ENCODE assay signal across 23 mouse cellular contexts in genomic region chr9:58289090-58289489, GRCm38 (mm10). TPM values are rescaled to one million over a fixed set of nuclear protein-coding genes. Genes with fewer than 3 reads are reported as not detected.
DNase-seq lines count a peak whose midpoint lies in the region; ATAC-seq and TF ChIP-seq lines count a peak whose summit lies in the region.
"Had no signal": no experiment of that assay in that cellular context is flagged by ENCODE, and none has a peak within 500 bp of the region (broad histone marks: within the 10 kb centered on the region; RNA-seq: fewer than 3 reads in every experiment).

No protein-coding gene starts in this region.

- TF ChIP-seq CTCF in gastrocnemius, adult 2 months (IDR thresholded peaks at IDR 0.05), result no peak
- no peak for TF ChIP-seq CTCF in bone marrow, adult 2 months (IDR thresholded peaks at IDR 0.05; ENCODE audit: control insufficient read depth, insufficient read depth, low read length)

- ATAC-seq in kidney, embryonic 14.5 days (ENCODE audit: low FRiP score, low TSS enrichment), result no peak
- ATAC-seq in hindbrain, embryonic 16.5 days, result no peak
- ATAC-seq: CD4-positive, CD25-positive, alpha-beta regulatory T cell, adult 4 months; forebrain, embryonic 14.5 days; hindbrain, postnatal 0 days had no signal

- intact Hi-C loops in gastrocnemius, adult 2 months (cut with DNase I), result no loop called here

- no peaks in the 10 kb centered on the region for H3K9me3 ChIP-seq in kidney, embryonic 14.5 days (ENCODE audit: control insufficient read depth, low read length)
- no peaks in the 10 kb centered on the region for H3K9me3 ChIP-seq in forebrain, embryonic 10.5 days
- no peaks in the 10 kb centered on the region for H3K9me3 ChIP-seq in hindbrain, embryonic 16.5 days (ENCODE audit: control insufficient read depth, low read length)
- H3K9me3 ChIP-seq: G1E; heart, embryonic 10.5 days; hindbrain, embryonic 12.5 days had no signal

- H3K9ac ChIP-seq in kidney, embryonic 14.5 days (ENCODE audit: low read depth, low read length), result no peak overlapping the region
- no peak overlapping the region for H3K9ac ChIP-seq in hindbrain, embryonic 16.5 days (ENCODE audit: low read depth, low read length)
- H3K9ac ChIP-seq: hindbrain, embryonic 12.5 days had no signal

- H3K4me3 ChIP-seq in gastrocnemius, adult 2 months, result no peak overlapping the region
- H3K4me3 ChIP-seq in bone marrow, adult 2 months (replicated peaks; ENCODE audit: control insufficient read depth, low read depth, low read length), result no peak overlapping the region
- no peak overlapping the region for H3K4me3 ChIP-seq in kidney, embryonic 14.5 days (ENCODE audit: low read length)
- H3K4me3 ChIP-seq in forebrain, embryonic 10.5 days, result no peak overlapping the region
- no peak overlapping the region for H3K4me3 ChIP-seq in hindbrain, embryonic 16.5 days (ENCODE audit: low read length)
- H3K4me3 ChIP-seq: heart, embryonic 10.5 days; hindbrain, embryonic 12.5 days had no signal

- H3K4me2 ChIP-seq in kidney, embryonic 14.5 days (replicated peaks; ENCODE audit: low read depth, low read length), result no peak overlapping the region
- H3K4me2 ChIP-seq in hindbrain, embryonic 16.5 days (ENCODE audit: low read length), result no peak overlapping the region
- H3K4me2 ChIP-seq: hindbrain, embryonic 12.5 days had no signal

- 78% methylated on average over 1 of the region's 1 CpGs for WGBS in bone marrow, adult 2 months
- 33% methylated on average over 1 of the region's 1 CpGs for WGBS in kidney, embryonic 14.5 days
- WGBS in forebrain, embryonic 10.5 days, result 79% methylated on average over 1 of the region's 1 CpGs
- 90% methylated on average over 1 of the region's 1 CpGs for WGBS in hindbrain, embryonic 16.5 days

- TF ChIP-seq POLR2A in bone marrow, adult 2 months (IDR thresholded peaks at IDR 0.05; ENCODE audit: borderline replicate concordance, control insufficient read depth, low read depth, low read length), result no peak

- H3K27me3 ChIP-seq in kidney, embryonic 14.5 days (ENCODE audit: control insufficient read depth, insufficient read depth, low read length), result no peaks in the 10 kb centered on the region
- H3K27me3 ChIP-seq in forebrain, embryonic 10.5 days (ENCODE audit: poor library complexity, severe bottlenecking), result no peaks in the 10 kb centered on the region
- H3K27me3 ChIP-seq in hindbrain, embryonic 16.5 days (replicated peaks; ENCODE audit: control insufficient read depth, insufficient read depth, low read length), result no peaks in the 10 kb centered on the region
- H3K27me3 ChIP-seq: hindbrain, embryonic 12.5 days had no signal

- no peak overlapping the region for H3K27ac ChIP-seq in gastrocnemius, adult 2 months
- H3K27ac ChIP-seq in bone marrow, adult 2 months (ENCODE audit: control insufficient read depth, insufficient read depth, low read depth, low read length, poor library complexity), result peak overlapping the region; percentile 30; the same call in 1 of the 2 replicates
- peak overlapping the region; percentile 56 for H3K27ac ChIP-seq in kidney, embryonic 14.5 days (ENCODE audit: low read depth, low read length)
- H3K27ac ChIP-seq in forebrain, embryonic 10.5 days, result no peak overlapping the region
- H3K27ac ChIP-seq in hindbrain, embryonic 16.5 days (ENCODE audit: low read depth, low read length), result no peak overlapping the region
- H3K27ac ChIP-seq: heart, embryonic 10.5 days; hindbrain, embryonic 12.5 days; hindbrain, postnatal 0 days had no signal

- no peaks in the 10 kb centered on the region for H3K4me1 ChIP-seq in bone marrow, adult 2 months (ENCODE audit: control insufficient read depth, insufficient read depth, low read length)
- peaks cover 9% of the 10 kb centered on the region for H3K4me1 ChIP-seq in kidney, embryonic 14.5 days (ENCODE audit: control insufficient read depth, insufficient read depth, low read length)
- peaks cover under 1% of the 10 kb centered on the region for H3K4me1 ChIP-seq in forebrain, embryonic 10.5 days
- H3K4me1 ChIP-seq in hindbrain, embryonic 16.5 days (ENCODE audit: control insufficient read depth, insufficient read depth, low read depth, low read length), result no peaks in the 10 kb centered on the region
- H3K4me1 ChIP-seq: hindbrain, embryonic 12.5 days had no signal

- H3K36me3 ChIP-seq in kidney, embryonic 14.5 days (ENCODE audit: control insufficient read depth, insufficient read depth, low read length), result peaks cover 2% of the 10 kb centered on the region; the same call in 1 of the 2 replicates
- H3K36me3 ChIP-seq in forebrain, embryonic 10.5 days (replicated peaks), result 0 out of 2 replicates have a peak, but pooled peaks cover 2% of the 10 kb centered on the region
- H3K36me3 ChIP-seq in hindbrain, embryonic 16.5 days (ENCODE audit: control insufficient read depth, insufficient read depth, low read length), result no peaks in the 10 kb centered on the region
- H3K36me3 ChIP-seq: G1E; hindbrain, embryonic 12.5 days had no signal

- DNase-seq in gastrocnemius, adult 2 months, result peak; percentile 14
- no peak for DNase-seq in gastrocnemius, postnatal 25 days
- peak; percentile 64 for DNase-seq in kidney, postnatal 10 days
- DNase-seq in forebrain, embryonic 10.5 days (ENCODE audit: extremely low spot score, low spot score), result no peak
- no peak for DNase-seq in frontal cortex, postnatal 10 days (ENCODE audit: low spot score in 2 of 2)
- DNase-seq: adrenal gland, postnatal 10 days; B cell, adult 2 months; cerebellum, adult 18-20 months; cerebellum, adult 9-11 months; cerebellum, postnatal 36 days; gastrocnemius, postnatal 14 days; heart, postnatal 10 days; heart, postnatal 4 days had no signal

RNA-seq across cellular contexts. Expression of gene Loxl1, which starts 23.9 kb away (rescaled TPM):
- total RNA-seq in gastrocnemius, adult 2 months (2021), result 10 to 100 TPM; 10.6 to 17.9 TPM
- 10 to 100 TPM; 19.1 to 28.7 TPM for total RNA-seq in gastrocnemius, postnatal 25 days (2021)
- polyA plus RNA-seq in bone marrow, adult 2 months (2011; ENCODE audit: insufficient read depth, insufficient read length, low replicate concordance, missing spikeins), result 4.0 and 5.2 TPM in 2 replicates
- 26.0 and 27.0 TPM in 2 replicates for polyA plus RNA-seq in kidney, embryonic 14.5 days (2014; fragmentation: Nextera tagmentation; extraction: Ambion mirVana)
- polyA plus RNA-seq in forebrain, embryonic 10.5 days (2016; fragmentation: Nextera tagmentation; extraction: Ambion mirVana), result 7.1 and 7.2 TPM in 2 replicates
- 7.4 and 10.2 TPM in 2 replicates for polyA plus RNA-seq in hindbrain, embryonic 16.5 days (2015; fragmentation: Nextera tagmentation; extraction: Ambion mirVana)
- total RNA-seq: G1E; granulocyte monocyte progenitor cell, adult 5-6 weeks had no signal
- polyA plus RNA-seq: CD4-positive, CD25-positive, alpha-beta regulatory T cell, adult 4 months; G1E had no signal

RNA-seq across cellular contexts. Expression of gene Stoml1, which starts 36.1 kb away (rescaled TPM):
- 1 to 10 TPM; 6.8 to 7.3 TPM for total RNA-seq in gastrocnemius, adult 2 months (2021)
- total RNA-seq in gastrocnemius, postnatal 25 days (2021), result 1 to 10 TPM; 6.5 to 8.8 TPM
- 14.4 and 24.5 TPM in 2 replicates for polyA plus RNA-seq in bone marrow, adult 2 months (2011; ENCODE audit: insufficient read depth, insufficient read length, low replicate concordance, missing spikeins)
- 22.3 and 29.8 TPM in 2 replicates for polyA plus RNA-seq in kidney, embryonic 14.5 days (2014; fragmentation: Nextera tagmentation; extraction: Ambion mirVana)
- 24.8 and 28.8 TPM in 2 replicates for polyA plus RNA-seq in forebrain, embryonic 10.5 days (2016; fragmentation: Nextera tagmentation; extraction: Ambion mirVana)
- polyA plus RNA-seq in hindbrain, embryonic 16.5 days (2015; fragmentation: Nextera tagmentation; extraction: Ambion mirVana), result 141 and 142 TPM in 2 replicates

RNA-seq across cellular contexts. Expression of gene Pml, which starts 39.5 kb away (rescaled TPM):
- total RNA-seq in gastrocnemius, adult 2 months (2021), result 1 to 10 TPM; 4.1 to 4.5 TPM
- 1 to 10 TPM; 3.5 to 4.6 TPM for total RNA-seq in gastrocnemius, postnatal 25 days (2021)
- polyA plus RNA-seq in bone marrow, adult 2 months (2011; ENCODE audit: insufficient read depth, insufficient read length, low replicate concordance, missing spikeins), result 48.3 and 92.4 TPM in 2 replicates
- polyA plus RNA-seq in kidney, embryonic 14.5 days (2014; fragmentation: Nextera tagmentation; extraction: Ambion mirVana), result 13.5 and 25.0 TPM in 2 replicates
- 13.7 and 14.4 TPM in 2 replicates for polyA plus RNA-seq in forebrain, embryonic 10.5 days (2016; fragmentation: Nextera tagmentation; extraction: Ambion mirVana)
- 3.9 and 6.0 TPM in 2 replicates for polyA plus RNA-seq in hindbrain, embryonic 16.5 days (2015; fragmentation: Nextera tagmentation; extraction: Ambion mirVana)

Comparison
In these comparisons a context has a peak if more than half of its experiments do, and no peak if none do; other contexts are left out.
1. DNase-seq: peak in gastrocnemius, adult 2 months (single experiment) and kidney, postnatal 10 days (single experiment); none in gastrocnemius, postnatal 25 days (single experiment), forebrain, embryonic 10.5 days (single experiment) and frontal cortex, postnatal 10 days (0 of 2).
2. H3K27ac ChIP-seq: peak in bone marrow, adult 2 months (single experiment) and kidney, embryonic 14.5 days (single experiment); none in gastrocnemius, adult 2 months (single experiment), forebrain, embryonic 10.5 days (single experiment) and hindbrain, embryonic 16.5 days (single experiment).